Mouse (Mus musculus): ENCODE results near the gene Wnt2b.

Wnt2b gene

DNA sequence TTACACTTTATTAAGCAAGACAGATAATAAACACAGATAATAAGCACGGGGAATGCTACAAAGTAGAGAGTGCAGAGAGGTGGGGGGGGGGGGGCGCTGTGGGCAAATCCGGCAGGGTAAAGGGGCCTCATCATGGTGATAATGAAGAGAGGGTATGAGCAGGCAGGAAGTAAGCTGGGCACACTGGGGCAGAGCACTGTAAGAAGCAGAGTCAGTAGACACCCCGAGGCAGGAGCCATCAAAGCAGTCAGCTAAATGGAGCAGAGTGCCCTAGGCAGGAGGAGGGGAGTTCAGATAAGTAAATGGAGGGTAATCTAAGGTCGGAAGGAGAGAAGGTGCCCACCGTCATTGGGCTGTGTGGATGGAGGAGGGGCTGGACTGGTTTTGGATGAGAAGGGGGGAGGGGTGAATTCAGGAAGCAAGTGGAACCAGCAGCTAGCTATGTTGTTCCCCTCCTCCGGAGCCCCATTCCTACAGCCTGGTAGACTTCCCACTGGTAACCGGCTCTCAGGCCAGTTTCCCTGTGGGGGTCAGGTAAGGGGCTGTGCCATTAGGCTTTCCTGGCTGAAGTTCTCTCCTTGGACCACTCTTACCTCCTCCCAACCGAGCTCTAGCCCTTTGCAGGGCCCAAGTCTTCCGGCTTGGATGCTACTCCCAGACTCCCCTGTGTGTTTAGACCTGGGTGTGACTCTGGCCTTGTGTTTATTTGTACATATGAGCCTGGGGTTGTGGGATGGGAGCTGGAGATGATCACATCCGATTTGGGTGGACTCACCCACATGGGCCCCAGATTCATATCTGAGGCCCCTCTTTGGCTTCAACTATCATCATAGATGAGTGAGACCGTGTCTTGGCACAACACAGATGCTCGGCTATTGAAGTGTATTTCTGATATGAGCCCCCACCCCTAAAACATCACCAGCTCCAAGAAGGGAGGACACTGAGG is 1.9 kb upstream of the Wnt2b start:
- no peak for DNase-seq (ENCODE audit: low read depth, low spot score)

DNA sequence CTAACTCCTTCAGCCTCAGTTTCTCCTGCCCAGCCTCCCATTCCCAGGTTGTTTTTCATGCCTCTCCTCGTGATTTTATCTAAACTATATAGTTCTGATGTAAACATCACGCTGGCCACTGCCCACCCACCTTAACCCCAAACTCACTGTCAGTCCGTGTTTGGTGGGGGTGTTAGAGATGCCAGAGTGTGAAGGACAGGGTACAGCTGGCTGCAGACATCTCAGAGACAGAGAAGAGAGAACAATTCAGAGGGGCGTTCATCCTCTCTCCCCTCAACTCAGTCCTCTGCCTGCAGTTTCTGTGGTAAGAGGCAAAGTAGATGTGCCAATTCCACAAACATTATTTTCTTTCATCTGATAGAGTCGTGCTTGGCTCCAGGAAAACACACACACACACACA is 1.1 kb upstream of the Wnt2b start:
- DNase-seq (ENCODE audit: low read depth, low spot score), result no peak

DNA sequence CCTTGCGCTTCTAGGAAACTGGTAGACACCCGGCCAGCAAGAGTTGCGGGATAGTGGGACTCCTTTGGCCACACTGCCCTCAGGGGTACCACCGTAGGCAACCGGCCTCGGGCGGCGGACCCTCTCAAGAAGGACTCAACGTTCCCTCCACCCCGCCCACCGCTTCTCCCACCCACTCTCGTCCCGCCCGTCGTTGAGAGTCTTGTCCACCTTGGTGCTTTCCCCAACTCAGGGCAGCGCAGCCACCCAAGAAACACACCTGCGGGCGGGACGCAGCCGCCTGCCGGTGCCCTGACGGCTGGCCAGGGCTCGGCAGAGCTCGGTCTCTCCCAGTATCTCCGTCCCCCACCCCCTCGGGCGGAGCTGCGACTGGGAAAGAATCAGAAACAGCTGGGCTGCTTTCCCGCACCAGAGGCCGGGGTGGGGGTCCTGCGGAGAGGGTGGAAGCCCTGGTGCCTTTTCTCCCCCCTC is 455 bp upstream of the Wnt2b start:
- peak; percentile 39 for DNase-seq (ENCODE audit: low read depth, low spot score)

DNA sequence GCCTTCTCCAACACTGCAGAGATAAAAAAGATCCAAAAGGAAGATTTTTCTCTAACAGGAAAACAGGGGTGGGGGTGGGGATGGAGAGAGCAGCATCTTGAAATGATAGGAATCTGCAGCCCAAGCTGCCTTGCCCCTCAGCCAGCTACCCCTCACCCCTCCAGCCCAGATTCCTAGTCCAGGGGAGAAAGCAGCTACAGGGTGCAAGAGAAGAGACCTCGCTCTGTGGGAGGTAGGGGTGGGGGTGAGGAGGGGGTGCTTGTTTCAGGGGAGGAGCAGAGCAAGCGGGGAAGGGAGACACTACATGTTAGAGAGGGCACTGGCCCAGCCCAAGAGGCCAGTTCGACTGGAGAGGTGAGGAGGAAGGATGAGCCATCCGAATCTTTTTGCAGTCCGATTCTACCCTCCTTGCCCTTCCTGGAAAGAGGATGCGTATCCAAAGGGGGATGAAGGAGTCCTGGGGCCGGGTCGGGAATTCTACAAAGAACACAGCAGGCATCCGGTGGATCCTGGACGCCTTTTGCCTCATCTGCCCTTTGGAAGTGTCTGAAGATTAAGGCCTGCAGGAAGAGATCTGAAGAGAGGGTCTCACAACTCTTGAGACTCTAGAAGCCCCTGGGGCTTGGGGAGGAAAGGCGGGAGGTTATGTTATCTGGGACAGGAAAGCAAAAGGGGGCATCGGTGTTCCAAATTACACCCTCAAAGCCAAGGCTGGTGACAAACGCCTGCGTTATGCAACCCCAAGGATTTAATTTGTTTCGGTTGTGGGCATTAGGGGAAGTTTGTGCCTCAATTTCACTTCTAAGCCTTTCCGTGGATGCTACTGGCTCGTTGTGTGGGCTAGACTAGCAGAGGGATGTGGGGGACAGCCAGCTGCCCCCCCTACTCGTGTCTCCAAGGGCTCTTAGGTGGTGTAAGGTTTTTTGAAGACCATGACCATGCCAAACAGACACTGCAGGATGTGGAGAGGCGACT is 1.4 kb downstream of the Wnt2b start:
- DNase-seq (ENCODE audit: low read depth, low spot score), result no peak

DNA sequence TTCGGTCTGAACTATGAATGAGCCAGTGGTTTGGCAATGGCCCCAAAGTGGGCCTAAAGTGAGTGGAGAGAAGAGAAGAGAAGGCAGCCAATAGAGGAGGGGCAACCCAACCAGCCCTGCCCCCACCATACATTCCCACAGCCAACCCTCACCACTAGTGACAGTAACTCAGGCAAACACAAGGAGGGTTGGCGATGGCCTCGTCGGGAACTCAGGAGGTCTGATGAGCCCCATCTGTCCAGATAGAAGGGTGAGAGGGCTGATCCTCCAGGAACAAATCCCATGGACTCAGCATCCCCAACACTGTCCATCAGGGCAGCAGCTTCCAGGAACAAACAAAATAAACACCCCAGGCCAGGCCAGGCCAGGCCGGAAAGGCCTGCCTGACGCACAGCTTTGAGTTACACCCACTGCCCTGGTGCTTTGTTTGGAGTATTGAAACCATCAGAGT is 5.6 kb downstream of the Wnt2b start:
- DNase-seq (ENCODE audit: low read depth, low spot score), result no peak

DNA sequence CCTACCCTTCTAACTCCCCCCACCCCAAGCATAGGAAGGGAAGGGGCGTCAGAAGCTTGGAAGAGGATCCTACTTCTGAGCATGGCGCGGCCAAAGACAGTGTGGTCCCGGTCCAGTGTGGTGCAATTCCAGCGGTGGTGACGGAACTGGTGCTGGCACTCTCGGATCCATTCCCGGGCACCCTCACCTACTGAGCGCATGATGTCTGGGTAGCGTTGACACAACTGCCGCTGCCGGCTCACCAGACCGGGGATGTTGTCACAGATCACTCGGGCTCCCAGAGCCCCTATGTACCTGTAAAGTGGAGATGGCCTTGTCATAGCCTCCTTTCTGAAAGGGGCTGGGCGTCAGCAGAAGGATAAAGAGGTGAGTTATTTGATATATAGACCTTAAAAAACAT is 7.2 kb downstream of the Wnt2b start:
- DNase-seq (ENCODE audit: low read depth, low spot score), result no peak

DNA sequence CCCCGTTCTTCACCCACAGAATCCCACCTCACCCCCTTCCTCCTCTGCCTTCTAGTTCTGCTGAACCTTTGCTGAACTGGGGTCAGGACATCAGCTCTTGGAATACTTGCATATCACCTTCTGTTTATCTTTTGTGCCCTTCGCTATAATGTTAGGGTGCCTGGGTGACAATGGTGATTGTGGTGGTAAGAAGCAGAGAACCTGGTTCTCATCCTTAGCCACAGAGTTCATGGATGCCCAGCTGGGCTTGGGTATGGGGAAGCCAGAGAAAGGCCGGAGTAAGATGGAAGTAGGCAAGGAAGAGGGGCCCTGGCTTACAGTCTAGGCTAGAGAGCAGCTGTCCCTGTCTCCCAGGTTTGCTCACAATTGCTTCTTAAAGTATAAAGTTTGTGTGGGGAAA is 7.6 kb downstream of the Wnt2b start:
- no peak for DNase-seq (ENCODE audit: low read depth, low spot score)

DNA sequence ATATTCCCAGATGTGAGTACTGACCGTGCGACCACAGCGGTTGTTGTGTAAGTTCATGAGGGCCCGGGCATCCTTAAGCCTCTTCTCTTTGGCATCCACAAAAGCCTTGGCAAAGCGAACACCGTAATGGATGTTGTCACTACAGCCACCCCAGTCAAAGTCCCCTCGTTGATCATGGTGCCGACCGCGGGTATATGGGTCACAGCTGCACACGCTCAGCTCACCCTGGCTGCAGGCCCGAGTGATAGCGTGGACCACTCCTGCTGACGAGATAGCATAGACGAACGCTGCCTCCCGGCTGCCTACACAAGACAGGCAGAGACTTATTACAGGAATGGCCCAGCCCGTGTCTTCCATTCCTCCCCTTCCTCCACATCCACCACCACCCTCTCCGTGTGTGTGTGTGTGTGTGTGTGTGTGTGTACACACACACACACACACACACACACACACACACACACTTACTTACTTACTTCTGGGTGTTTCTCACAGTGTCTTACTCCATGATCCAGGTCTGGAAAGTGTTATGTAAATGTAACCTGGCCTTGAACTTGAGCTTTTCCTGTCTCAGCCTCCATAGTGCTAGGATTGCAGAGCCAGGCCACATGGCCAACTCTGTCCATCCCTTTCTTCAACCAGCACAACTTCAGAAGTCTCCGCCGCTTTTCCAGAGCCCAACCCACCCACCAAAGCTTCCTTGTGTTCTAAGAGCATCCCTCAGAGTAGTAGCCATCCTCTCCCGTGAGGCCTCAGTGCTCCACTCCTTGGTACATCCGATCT is 8.6 kb downstream of the Wnt2b start:
- DNase-seq (ENCODE audit: low read depth, low spot score), result no peak

DNA sequence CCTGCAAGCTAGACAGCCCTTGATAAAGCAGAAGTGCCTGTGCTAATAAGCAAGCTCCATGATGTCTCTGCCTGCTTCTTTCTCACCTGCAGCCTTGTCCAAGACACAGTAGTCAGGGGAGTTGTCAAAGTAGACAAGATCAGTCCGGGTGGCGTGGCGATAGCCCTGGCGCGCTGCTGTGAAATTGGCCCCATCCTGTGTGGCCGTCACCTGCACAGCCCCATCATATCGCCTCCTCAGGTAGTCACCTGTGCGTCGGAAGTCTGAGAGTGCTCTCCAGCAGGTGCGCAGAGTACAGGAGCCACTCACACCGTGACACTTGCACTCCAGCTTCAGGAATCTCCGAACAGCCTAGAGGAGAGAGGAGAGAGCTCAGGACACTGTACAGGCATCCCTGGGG is 10.8 kb downstream of the Wnt2b start:
- DNase-seq (ENCODE audit: low read depth, low spot score), result no peak

DNA sequence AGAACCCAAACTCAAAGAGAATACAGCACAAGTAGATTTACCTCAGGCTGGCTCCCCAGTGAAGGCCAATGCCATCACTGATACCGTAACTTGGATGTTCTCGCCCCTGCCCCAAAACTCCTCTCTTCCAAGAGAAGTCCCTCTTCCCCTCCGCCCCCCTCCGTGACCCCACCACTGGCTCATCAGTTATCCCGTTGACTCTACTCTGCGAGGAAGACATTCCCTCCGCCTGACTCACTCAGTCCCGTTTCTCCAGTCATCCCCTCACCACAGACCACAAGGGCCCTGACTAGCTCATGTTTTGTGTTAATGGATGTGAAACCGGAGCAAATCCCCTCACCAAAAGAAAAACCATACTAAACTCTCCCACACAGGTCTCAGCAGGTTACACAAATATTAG is 16.8 kb downstream of the Wnt2b start:
- DNase-seq (ENCODE audit: low read depth, low spot score), result no peak

DNA sequence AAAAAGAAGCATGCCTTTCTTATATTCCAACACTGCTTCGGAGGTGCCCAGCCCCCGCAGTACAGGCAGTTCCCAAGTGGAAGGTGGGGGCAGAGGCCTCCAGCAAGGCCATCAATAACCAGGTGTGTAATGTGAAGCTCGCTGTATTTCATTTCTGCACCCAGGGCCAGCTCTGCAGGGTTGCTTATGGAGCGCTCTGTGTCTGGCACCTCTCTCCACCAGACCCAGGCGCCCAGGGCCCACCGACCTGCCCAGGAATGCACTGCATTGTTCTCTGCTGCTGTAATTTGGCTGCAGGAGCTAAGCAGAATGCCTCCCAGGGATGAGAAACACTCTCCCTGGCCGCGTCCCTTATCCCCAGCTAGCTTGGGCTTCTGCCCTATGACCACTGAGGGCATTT is 18.4 kb downstream of the Wnt2b start:
- peak; percentile 47 for DNase-seq (ENCODE audit: low read depth, low spot score)

DNA sequence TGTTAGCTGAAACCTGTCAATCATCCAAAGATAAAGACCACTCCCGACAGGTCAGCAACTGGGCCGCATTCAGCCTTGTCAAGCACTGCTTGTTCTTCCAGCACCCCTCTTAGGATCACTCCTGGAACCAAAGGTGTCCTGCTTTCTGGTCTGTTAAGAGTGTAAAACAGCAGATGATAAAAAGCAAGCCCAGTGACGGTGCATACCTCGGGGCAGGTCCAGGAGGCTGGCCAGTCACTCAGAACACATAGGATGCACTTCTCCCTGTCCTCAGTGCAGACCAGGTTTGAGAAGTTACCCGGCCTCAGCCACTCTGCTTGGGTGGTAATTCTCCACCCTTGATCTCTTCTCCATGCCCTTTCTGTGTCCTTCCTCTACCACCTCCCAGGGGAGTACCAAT is 19.0 kb downstream of the Wnt2b start:
- DNase-seq (ENCODE audit: low read depth, low spot score), result no peak

DNA sequence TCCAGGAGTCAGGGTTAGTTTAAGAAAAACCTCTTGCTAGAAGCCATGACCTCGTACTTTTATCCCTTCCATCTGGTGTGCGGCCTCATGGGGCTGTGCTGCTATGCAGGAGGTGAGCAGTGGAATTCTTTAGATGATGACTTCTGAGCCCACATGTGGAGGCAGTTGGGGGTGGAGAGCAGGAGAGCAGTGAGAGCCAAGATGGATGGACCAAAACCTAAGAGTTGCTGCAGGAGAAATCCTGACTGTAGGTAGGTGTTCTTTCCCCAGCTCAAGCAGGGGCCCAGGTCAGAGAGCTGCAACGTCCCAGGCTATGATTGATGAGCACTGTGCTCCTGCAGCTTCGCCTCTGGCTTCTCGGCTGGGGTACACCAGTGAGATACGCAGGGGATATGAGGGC is 21.0 kb downstream of the Wnt2b start:
- DNase-seq (ENCODE audit: low read depth, low spot score), result peak; percentile 75

DNA sequence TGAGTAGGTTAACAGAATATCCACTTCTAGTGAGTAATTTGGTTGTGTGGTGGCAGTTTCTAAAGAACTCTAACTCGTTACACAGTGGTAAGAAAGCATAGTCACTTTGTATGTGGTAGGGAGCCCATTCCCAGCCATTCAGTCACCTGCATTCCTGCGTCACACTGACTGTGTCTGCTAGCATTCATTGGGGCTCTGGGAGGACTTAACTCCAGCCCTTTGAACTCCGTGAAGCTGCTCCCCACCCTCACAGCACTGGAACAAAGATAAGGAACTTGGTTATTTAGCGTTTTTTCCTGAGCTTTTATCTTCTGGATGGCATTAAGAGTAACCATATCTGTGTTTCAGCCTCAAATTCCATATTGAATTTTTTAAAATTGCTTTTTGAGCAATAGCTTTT is 23.4 kb downstream of the Wnt2b start:
- DNase-seq (ENCODE audit: low read depth, low spot score), result no peak

DNA sequence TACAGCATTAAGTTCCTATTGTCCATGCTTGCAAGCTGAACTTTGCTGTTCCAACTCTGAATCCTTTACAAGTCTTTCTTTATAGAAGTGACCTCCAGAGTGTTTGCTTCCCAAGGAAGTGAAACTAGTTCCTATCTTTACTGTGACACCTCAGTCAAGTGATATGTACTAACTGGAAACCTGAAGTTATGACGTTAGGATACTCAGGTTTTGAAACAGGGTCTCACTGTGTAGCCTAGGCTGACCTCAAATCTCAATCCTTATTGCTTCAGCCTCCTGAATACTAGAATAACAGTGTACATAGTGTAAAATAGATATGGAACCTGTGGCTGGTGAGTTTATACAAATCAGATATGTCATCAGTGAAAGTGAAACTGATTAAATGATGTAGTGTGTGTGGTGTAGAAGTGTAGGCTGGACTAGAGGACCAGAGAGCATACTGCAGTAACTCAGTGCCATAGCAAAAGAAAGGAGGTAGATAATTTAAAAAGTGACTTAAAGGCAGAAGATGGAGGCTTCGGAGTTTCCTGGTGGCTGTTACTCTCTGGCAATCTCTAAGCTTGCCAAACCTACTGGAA is 23.9 kb downstream of the Wnt2b start:
- no peak for DNase-seq (ENCODE audit: low read depth, low spot score)

DNA sequence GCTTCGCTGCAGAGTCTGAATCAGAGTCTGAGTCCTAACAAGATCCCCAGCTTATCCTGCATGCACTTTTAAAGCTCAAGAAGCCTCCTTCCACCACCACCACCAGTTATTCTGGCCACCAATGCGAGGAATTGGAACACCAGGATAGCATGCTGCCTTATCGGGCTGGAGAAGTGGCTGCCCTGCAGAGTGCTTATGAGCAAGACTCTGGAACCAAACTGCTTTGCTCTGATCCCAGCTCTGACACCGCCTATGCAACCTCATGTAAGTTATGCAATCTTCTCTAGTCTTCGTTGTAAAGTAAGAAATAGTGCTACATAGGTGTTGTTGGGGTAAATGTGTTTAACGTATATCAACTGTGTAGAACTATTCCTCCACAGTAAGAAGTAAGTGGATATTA is 32.3 kb downstream of the Wnt2b start:
- no peak for DNase-seq (ENCODE audit: low read depth, low spot score)

DNA sequence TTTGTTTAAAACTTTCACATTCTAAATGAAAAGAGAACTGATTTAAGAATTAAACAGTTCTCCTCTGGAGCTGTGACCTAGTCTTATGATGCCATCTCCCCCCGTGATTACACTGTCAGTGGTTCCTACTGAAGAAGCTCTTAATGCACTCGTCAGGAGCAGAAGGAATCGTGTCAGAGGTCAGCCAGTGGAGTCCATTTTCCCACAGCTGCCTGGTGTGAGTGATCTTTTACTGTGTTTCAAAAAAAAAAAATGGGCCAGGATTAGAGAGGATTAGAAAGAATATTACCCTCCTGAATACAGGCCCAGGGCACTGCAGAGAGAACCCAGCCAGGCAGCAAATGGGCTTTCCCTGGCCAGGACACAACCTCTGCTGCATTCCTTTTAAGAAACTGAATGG is 46.7 kb downstream of the Wnt2b start:
- DNase-seq (ENCODE audit: low read depth, low spot score), result no peak

DNA sequence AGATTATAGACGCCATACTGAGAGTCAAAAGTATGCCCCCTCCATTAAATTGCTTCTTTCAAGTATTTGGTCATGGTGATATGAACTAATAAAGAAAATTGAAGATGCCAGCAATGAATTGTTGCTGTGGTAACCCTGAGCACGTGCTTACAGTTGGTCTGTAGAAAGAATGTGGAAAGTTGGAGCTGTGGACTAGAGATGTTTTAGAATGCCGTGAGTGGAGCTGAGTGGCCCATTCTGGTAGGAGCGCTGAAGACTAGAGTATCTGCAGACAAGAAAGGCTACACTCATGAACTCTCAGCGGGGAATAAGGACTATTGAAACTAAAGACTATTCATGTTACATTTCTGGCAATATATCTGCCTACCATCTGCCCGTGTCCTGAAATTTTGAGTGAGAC is 52.5 kb downstream of the Wnt2b start:
- no peak for DNase-seq (ENCODE audit: low read depth, low spot score)

DNA sequence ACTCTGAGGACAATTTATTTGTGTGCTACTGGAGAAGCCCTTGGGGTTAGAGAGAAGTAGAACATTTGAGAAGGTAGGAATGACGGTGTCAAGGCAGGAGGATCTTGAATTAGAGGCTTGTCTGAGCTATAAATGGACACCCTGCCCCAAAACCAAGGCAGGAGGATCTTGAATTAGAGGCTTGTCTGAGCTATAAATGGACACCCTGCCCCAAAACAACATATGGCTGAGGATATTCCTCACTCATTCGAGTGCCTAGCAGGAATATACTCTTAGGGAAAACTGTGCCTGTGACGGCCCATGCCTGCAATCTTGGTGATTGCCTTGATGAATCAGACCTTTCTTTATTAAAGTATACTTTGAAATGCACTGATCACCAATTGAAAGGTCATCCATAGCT is 55.7 kb downstream of the Wnt2b start:
- DNase-seq (ENCODE audit: low read depth, low spot score), result no peak

DNA sequence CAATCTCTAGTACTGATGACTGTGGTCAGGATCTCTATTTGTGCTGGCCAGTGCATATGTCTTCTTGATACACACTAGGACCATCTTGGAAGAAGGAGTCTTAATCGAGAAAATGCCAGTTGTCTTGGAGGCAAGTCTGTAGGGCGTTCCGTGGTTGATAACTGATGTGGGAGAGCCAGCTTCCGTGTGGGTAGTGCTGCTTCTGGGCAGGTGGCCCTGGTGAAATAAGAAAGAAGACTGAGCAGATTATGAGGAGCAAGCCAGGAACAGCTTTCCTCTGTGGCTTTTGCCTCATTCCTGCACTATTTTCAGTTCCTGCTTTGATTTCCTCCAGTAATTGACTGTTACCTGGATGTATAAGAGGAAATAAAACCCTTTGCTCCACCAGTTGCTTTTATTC is 56.3 kb downstream of the Wnt2b start:
- DNase-seq (ENCODE audit: low read depth, low spot score), result no peak

DNA sequence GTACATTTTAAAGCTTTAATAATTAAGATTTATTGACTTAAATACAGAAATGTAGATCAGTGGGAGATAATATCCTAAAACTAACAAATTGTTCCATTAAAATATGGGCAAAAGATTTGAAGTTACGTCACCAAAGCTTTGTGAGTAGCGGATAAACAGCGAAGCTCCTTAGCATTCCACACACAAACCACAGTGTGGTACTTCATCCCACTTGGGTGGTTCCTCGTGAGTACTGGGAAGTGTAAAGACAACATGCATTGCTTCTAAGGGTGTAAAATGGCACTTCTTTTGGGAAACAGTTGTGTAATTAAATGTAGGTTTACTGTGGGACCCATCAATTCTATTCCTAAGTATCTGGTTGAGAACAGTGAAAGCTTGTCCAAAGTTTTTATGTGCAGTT is 60.6 kb downstream of the Wnt2b start:
- DNase-seq (ENCODE audit: low read depth, low spot score), result no peak
